Mouse (Mus musculus) CH12.LX (cell line): ENCODE results near the gene Acoxl. TPM values are rescaled to one million over a fixed set of nuclear protein-coding genes. Genes with fewer than 3 reads are reported as not detected.

Experiments used
- DNase-seq: peaks from one replicate; pipeline ENCODE4 v3.0.0-alpha.2; 2013; ENCODE audit errors: extremely low read depth
- H3K27ac ChIP-seq: 2 replicates; pipeline ENCODE4 v1.5.1; 2012; ENCODE audit warnings: low read depth, mild to moderate bottlenecking, control low read depth, moderate library complexity; ENCODE audit not compliant: insufficient read depth
- H3K27me3 ChIP-seq: replicated peaks from 2 replicates; pipeline ENCODE3; 2012; ENCODE audit warnings: inconsistent platforms
- H3K36me3 ChIP-seq, 2 experiments: replicated peaks in 1 of 2; 2 replicates each; pipeline versions ENCODE3 to v1.6.1; 2012; ENCODE audit warnings: inconsistent platforms in 1 of 2, low read length in 1 of 2, mild to moderate bottlenecking in 1 of 2, mixed read lengths in 1 of 2, moderate library complexity in 1 of 2; ENCODE audit not compliant: control insufficient read depth in 1 of 2, insufficient read depth in 1 of 2
- H3K4me1 ChIP-seq, 2 experiments: 2 replicates each; pipeline ENCODE4 v1.6.1; 2012; ENCODE audit warnings: inconsistent platforms in 1 of 2, moderate library complexity in 1 of 2; ENCODE audit not compliant: insufficient read depth in 2 of 2, control insufficient read depth in 1 of 2
- H3K4me2 ChIP-seq: 2 replicates; pipeline ENCODE4 v1.6.1; 2012; ENCODE audit warnings: low read depth, mild to moderate bottlenecking, control low read depth; ENCODE audit not compliant: poor library complexity, insufficient read depth, severe bottlenecking
- H3K4me3 ChIP-seq, 3 experiments: fragments of 150-350 bp in 1 of 3; sonication (generic) in 1 of 3; replicated peaks in 1 of 3; 2 replicates each; pipeline versions ENCODE3 to v1.5.1; 2011 to 2012; ENCODE audit warnings: low read depth in 2 of 3, low read length in 2 of 3, mild to moderate bottlenecking in 2 of 3, moderate library complexity in 2 of 3, control low read depth in 1 of 3, improper control_type of control experiment in 1 of 3, inconsistent platforms in 1 of 3, mixed read lengths in 1 of 3; ENCODE audit not compliant: poor library complexity in 1 of 3
- H3K79me2 ChIP-seq: replicated peaks from 2 replicates; pipeline ENCODE4 v1.6.1; 2012; ENCODE audit warnings: mild to moderate bottlenecking, moderate library complexity; ENCODE audit not compliant: control insufficient read depth, poor library complexity, insufficient read depth, severe bottlenecking; ENCODE audit errors: extremely low read depth
- H3K9ac ChIP-seq: 2 replicates; pipeline ENCODE4 v1.6.1; 2012; ENCODE audit warnings: low read depth, mild to moderate bottlenecking, control low read depth, moderate library complexity; ENCODE audit not compliant: insufficient read depth
- H3K9me3 ChIP-seq: replicated peaks from 2 replicates; pipeline ENCODE3; 2012; ENCODE audit warnings: low read length, inconsistent platforms, mixed read lengths
- BHLHE40 ChIP-seq: IDR thresholded peaks from 2 replicates; pipeline ENCODE4 v1.6.1; 2011; ENCODE audit warnings: mild to moderate bottlenecking, low read depth, low read length, improper control_type of control experiment
- CTCF ChIP-seq, 2 experiments: IDR thresholded peaks in 1 of 2; conservative IDR thresholded peaks in 1 of 2; 2 replicates each; pipeline ENCODE4 v1.5.1; 2011 to 2012; ENCODE audit warnings: low read depth in 2 of 2, low read length in 2 of 2, improper control_type of control experiment in 1 of 2, inconsistent platforms in 1 of 2, mild to moderate bottlenecking in 1 of 2, moderate library complexity in 1 of 2
- E2F4 ChIP-seq: IDR thresholded peaks from 2 replicates; pipeline ENCODE4 v1.6.1; 2011; ENCODE audit warnings: low read depth, low read length, improper control_type of control experiment; ENCODE audit not compliant: insufficient replicate concordance
- ELF1 ChIP-seq: IDR thresholded peaks from 2 replicates; pipeline ENCODE4 v1.6.1; 2014; ENCODE audit warnings: low read depth, mild to moderate bottlenecking, inconsistent platforms, low read length, improper control_type of control experiment
- EP300 ChIP-seq: IDR thresholded peaks from 2 replicates; pipeline ENCODE4 v1.6.1; 2011; ENCODE audit warnings: low read length, improper control_type of control experiment
- ETS1 ChIP-seq: conservative IDR thresholded peaks from 2 replicates; pipeline ENCODE4 v1.6.1; 2012; ENCODE audit warnings: low read depth, mild to moderate bottlenecking, inconsistent platforms, low read length, improper control_type of control experiment, moderate library complexity
- GABPA ChIP-seq: IDR thresholded peaks from 2 replicates; pipeline ENCODE4 v1.6.1; 2012; ENCODE audit warnings: low read depth, low read length, improper control_type of control experiment, inconsistent platforms; ENCODE audit not compliant: insufficient replicate concordance
- HCFC1 ChIP-seq: IDR thresholded peaks from 2 replicates; pipeline ENCODE4 v1.6.1; 2012; ENCODE audit warnings: low read depth, mild to moderate bottlenecking, inconsistent platforms, low read length, improper control_type of control experiment
- JUN ChIP-seq: IDR thresholded peaks from 2 replicates; pipeline ENCODE4 v1.6.1; 2011; ENCODE audit warnings: low read depth, mild to moderate bottlenecking, low read length, improper control_type of control experiment, moderate library complexity; ENCODE audit not compliant: insufficient read depth
- JUND ChIP-seq: conservative IDR thresholded peaks from 2 replicates; pipeline ENCODE4 v1.6.1; 2011; ENCODE audit warnings: low read depth, low read length, improper control_type of control experiment
- MAFK ChIP-seq: IDR thresholded peaks from 2 replicates; pipeline ENCODE4 v1.6.1; 2011; ENCODE audit warnings: low read length, improper control_type of control experiment; ENCODE audit not compliant: insufficient replicate concordance
- MAX ChIP-seq: IDR thresholded peaks from 2 replicates; pipeline ENCODE4 v1.6.1; 2011; ENCODE audit warnings: low read length, improper control_type of control experiment
- MAZ ChIP-seq: IDR thresholded peaks from 2 replicates; pipeline ENCODE4 v1.6.1; 2012; ENCODE audit warnings: low read depth, mild to moderate bottlenecking, inconsistent platforms, low read length, improper control_type of control experiment, moderate library complexity
- MXI1 ChIP-seq: IDR thresholded peaks from 2 replicates; pipeline ENCODE4 v1.6.1; 2011; ENCODE audit warnings: mild to moderate bottlenecking, low read depth, low read length, improper control_type of control experiment
- MYC ChIP-seq: IDR thresholded peaks from 2 replicates; pipeline ENCODE4 v1.6.1; 2011; ENCODE audit warnings: low read depth, mild to moderate bottlenecking, improper control_type of control experiment, low read length
- NELFE ChIP-seq: IDR thresholded peaks from 2 replicates; pipeline ENCODE4 v1.6.1; 2011; ENCODE audit warnings: low read depth, low read length, improper control_type of control experiment
- NRF1 ChIP-seq: IDR thresholded peaks from 2 replicates; pipeline ENCODE4 v1.6.1; 2014; ENCODE audit warnings: low read depth, mild to moderate bottlenecking, inconsistent platforms, low read length, improper control_type of control experiment, moderate library complexity
- PAX5 ChIP-seq: IDR thresholded peaks from 2 replicates; pipeline ENCODE4 v1.6.1; 2012; ENCODE audit warnings: low read length, inconsistent platforms, mixed read lengths
- POLR2AphosphoS2 ChIP-seq: IDR thresholded peaks from 2 replicates; pipeline ENCODE4 v1.6.1; 2011; ENCODE audit warnings: low read depth, low read length, improper control_type of control experiment
- RAD21 ChIP-seq: IDR thresholded peaks from 2 replicates; pipeline ENCODE4 v1.6.1; 2011; ENCODE audit warnings: low read depth, mild to moderate bottlenecking, low read length, improper control_type of control experiment, moderate library complexity
- RCOR1 ChIP-seq: conservative IDR thresholded peaks from 2 replicates; pipeline ENCODE4 v1.6.1; 2012; ENCODE audit warnings: low read depth, mild to moderate bottlenecking, inconsistent platforms, low read length, improper control_type of control experiment
- SMC3 ChIP-seq: IDR thresholded peaks from 2 replicates; pipeline ENCODE4 v1.6.1; 2011; ENCODE audit warnings: low read depth, low read length, improper control_type of control experiment
- TBP ChIP-seq: conservative IDR thresholded peaks from 2 replicates; pipeline ENCODE4 v1.6.1; 2011; ENCODE audit warnings: low read depth, low read length, improper control_type of control experiment
- TCF12 ChIP-seq: IDR thresholded peaks from 2 replicates; pipeline ENCODE4 v1.6.1; 2014; ENCODE audit warnings: low read depth, mild to moderate bottlenecking, inconsistent platforms, low read length, improper control_type of control experiment
- UBTF ChIP-seq: IDR thresholded peaks from 2 replicates; pipeline ENCODE4 v1.6.1; 2012; ENCODE audit warnings: low read depth, mild to moderate bottlenecking, inconsistent platforms, low read length, improper control_type of control experiment, moderate library complexity
- USF2 ChIP-seq: conservative IDR thresholded peaks from 2 replicates; pipeline ENCODE4 v1.6.1; 2011; ENCODE audit warnings: low read depth, low read length, improper control_type of control experiment
- ZC3H11A ChIP-seq: IDR thresholded peaks from 2 replicates; pipeline ENCODE4 v1.6.1; 2012; ENCODE audit warnings: low read depth, mild to moderate bottlenecking, inconsistent platforms, low read length, improper control_type of control experiment
- ZKSCAN1 ChIP-seq: IDR thresholded peaks from 2 replicates; pipeline ENCODE4 v1.6.1; 2012; ENCODE audit warnings: low read depth, inconsistent platforms, low read length, improper control_type of control experiment, borderline replicate concordance
- ZMIZ1 ChIP-seq: IDR thresholded peaks from 2 replicates; pipeline ENCODE4 v1.6.1; 2012; ENCODE audit warnings: low read depth, mild to moderate bottlenecking, inconsistent platforms, low read length, improper control_type of control experiment
- ZNF384 ChIP-seq: IDR thresholded peaks from 2 replicates; pipeline ENCODE4 v1.6.1; 2012; ENCODE audit warnings: low read depth, low read length, improper control_type of control experiment, inconsistent platforms
- dilution Hi-C: fragments of 300-500 bp; cut with MboI; formaldehyde crosslinking; loops from 2 replicates; pipeline ENCODE4 v1.14.3; 2020; ENCODE audit warnings: low sequenced_read_pairs; ENCODE audit not compliant: extremely low pct_unique_long_range_greater_than_20kb, extremely low pct_ligation_motif_present
- in situ Hi-C: fragments of 300-500 bp; cut with MboI; formaldehyde crosslinking; loops from 3 replicates; pipeline ENCODE4 v1.14.3; 2019; ENCODE audit warnings: low sequenced_read_pairs, low pct_ligation_motif_present, low pct_unique_long_range_greater_than_20kb, mixed read lengths
- polyA plus RNA-seq: library from polyadenylated mRNA; unstranded; fragments of >175 nt; gene quantifications from 2 replicates; pipeline ENCODE4 v1.2.1, GENCODE M21; 2012; ENCODE audit warnings: low read depth; ENCODE audit not compliant: insufficient read length
- total RNA-seq, 2 experiments: library from RNA; depleted of rRNA; stranded (reverse); fragments of 300-350 nt in 1 of 2; fragments of >200 nt in 1 of 2; gene quantifications; 2 replicates each; pipeline ENCODE4 v1.2.3; 2012 to 2014

Acoxl gene
- total and polyA plus RNA-seq, 3 experiments, result 0.25 to 0.43 TPM; not detected in 1

- H3K4me1 ChIP-seq, result peaks cover 3 to 9% of the 10 kb centered on the region in 2 experiments; a peak in 3 of 4 replicates
- no peak overlapping the region for H3K4me2 ChIP-seq
- H3K4me3 ChIP-seq, result no peak overlapping the region
- DNase-seq, result no peak
- peaks cover 14% of the 10 kb centered on the region for H3K27me3 ChIP-seq
- H3K79me2 ChIP-seq, result no peaks in the 10 kb centered on the region
- H3K27ac ChIP-seq, result no peak overlapping the region
- in situ Hi-C loops, result no loop called here
- H3K36me3 ChIP-seq, result no peaks in the 10 kb centered on the region
- H3K9me3 ChIP-seq, result no peaks in the 10 kb centered on the region
- H3K9ac ChIP-seq, result no peak overlapping the region
- TF ChIP-seq ETS1 (no peak), MAX (no peak), NRF1 (no peak), GABPA (no peak), ELF1 (no peak), NELFE (no peak), ZNF384 (no peak), HCFC1 (no peak), EP300 (no peak), MAFK (no peak), MAZ (no peak), POLR2AphosphoS2 (no peak), ZMIZ1 (no peak), RCOR1 (no peak), UBTF (no peak), ZC3H11A (no peak), SMC3 (no peak), PAX5 (no peak), TBP (no peak), TCF12 (no peak)
- dilution Hi-C loops, result no loop called here
Observed at GRCm38 (mm10) chr2:127850371-127850770, 11.7 kb downstream of the Acoxl start.

GRCm38 (mm10) chr2:127854332-127854991, 15.8 kb downstream of the Acoxl start:
- Histone ChIP-seq H3K4me3 (no peak overlapping the region), H3K36me3 (no peaks in the 10 kb centered on the region), H3K27ac (no peak overlapping the region), H3K9me3 (no peaks in the 10 kb centered on the region), H3K79me2 (no peaks in the 10 kb centered on the region)
- TF ChIP-seq ZNF384, result no peak
- TF ChIP-seq RCOR1, result no peak
- no peak for TF ChIP-seq NRF1
- TF ChIP-seq HCFC1, result no peak
- no peak for TF ChIP-seq MYC
- no peak for TF ChIP-seq ZC3H11A
- TF ChIP-seq BHLHE40, result no peak
- no peak for TF ChIP-seq MAZ
- no peak for TF ChIP-seq ETS1
- no peak for TF ChIP-seq ZKSCAN1
- TF ChIP-seq MAFK, result no peak
- TF ChIP-seq RAD21, result no peak
- TF ChIP-seq PAX5, result no peak
- no peak for TF ChIP-seq E2F4
- TF ChIP-seq USF2, result no peak
- TF ChIP-seq JUN, result no peak
- no peak for TF ChIP-seq NELFE
- no peak for TF ChIP-seq MXI1
- no peak for TF ChIP-seq JUND
- TF ChIP-seq CTCF (conservative IDR thresholded peaks at IDR 0.05 in 1 of 2, IDR thresholded peaks at IDR 0.05 in 1 of 2; ENCODE audit: low read depth in 2 of 2, low read length in 2 of 2), result no peak
- TF ChIP-seq, all 38 proteins: peak for 0
- Histone ChIP-seq H3K4me1 (no peaks in the 10 kb centered on the region), H3K4me2 (no peak overlapping the region), H3K9ac (no peak overlapping the region), H3K27me3 (peaks cover 3% of the 10 kb centered on the region)
- in situ Hi-C loops, result no loop called here
- no peak for DNase-seq
- dilution Hi-C loops, result no loop called here
